Mouse (Mus musculus): ENCODE measurements around the gene Gm11985. TPM values are rescaled to one million over a fixed set of nuclear protein-coding genes. Genes with fewer than 3 reads are reported as not detected.

The Gm11985 gene
- polyA plus RNA-seq, 1 experiment = 0.10 TPM

GRCm38 (mm10) chr11:7214342-7214660 is 25.9 kb upstream of the Gm11985 start:
- Histone ChIP-seq H3K4me1 (ENCODE audit: control insufficient read depth, insufficient read depth, low read length) (peaks cover 9% of the 10 kb centered on the region), H3K27me3 (ENCODE audit: control insufficient read depth, insufficient read depth, low read length) (no peaks in the 10 kb centered on the region), H3K36me3 (ENCODE audit: control insufficient read depth, insufficient read depth, low read length) (no peaks in the 10 kb centered on the region), H3K4me3 (ENCODE audit: control insufficient read depth, low read depth, low read length) (peak overlapping the region; percentile 82; the same call in 1 of the 2 replicates), H3K27ac (ENCODE audit: control insufficient read depth, insufficient read depth, low read depth, low read length) (no peak overlapping the region)
- no peak for TF ChIP-seq CTCF (IDR thresholded peaks at IDR 0.05; ENCODE audit: control insufficient read depth, insufficient read depth, insufficient replicate concordance, low read depth, low read length)
- no peak for TF ChIP-seq POLR2A (IDR thresholded peaks at IDR 0.05; ENCODE audit: control insufficient read depth, low read depth, low read length)

- no peaks in the 10 kb centered on the region for H3K36me3 ChIP-seq (ENCODE audit: control insufficient read depth, insufficient read depth, low read length)
- H3K4me3 ChIP-seq (ENCODE audit: control insufficient read depth, low read depth, low read length) = peak within 1 kb of the TSS; percentile 82
- no peak within 1 kb of the TSS for H3K27ac ChIP-seq (ENCODE audit: control insufficient read depth, insufficient read depth, low read depth, low read length)
- H3K4me1 ChIP-seq (ENCODE audit: control insufficient read depth, insufficient read depth, low read length) = peaks cover 9% of the 10 kb centered on the region
- no peak for TF ChIP-seq POLR2A (IDR thresholded peaks at IDR 0.05; ENCODE audit: control insufficient read depth, low read depth, low read length)
- TF ChIP-seq CTCF (IDR thresholded peaks at IDR 0.05; ENCODE audit: control insufficient read depth, insufficient read depth, insufficient replicate concordance, low read depth, low read length) = no peak
- H3K27me3 ChIP-seq (ENCODE audit: control insufficient read depth, insufficient read depth, low read length) = no peaks in the 10 kb centered on the region
Observed at GRCm38 (mm10) chr11:7213501-7214341, 25.4 kb upstream of the Gm11985 start, which contains the start of gene Igfbp3. Gene Igfbp3 (minus strand): TSS chr11:7213923.

- no peak overlapping the region for H3K27ac ChIP-seq (ENCODE audit: control insufficient read depth, insufficient read depth, low read depth, low read length)
- H3K4me3 ChIP-seq (ENCODE audit: control insufficient read depth, low read depth, low read length) = peak overlapping the region; percentile 82
- no peaks in the 10 kb centered on the region for H3K27me3 ChIP-seq (ENCODE audit: control insufficient read depth, insufficient read depth, low read length)
- H3K4me1 ChIP-seq (ENCODE audit: control insufficient read depth, insufficient read depth, low read length) = peaks cover 9% of the 10 kb centered on the region
- TF ChIP-seq POLR2A (IDR thresholded peaks at IDR 0.05; ENCODE audit: control insufficient read depth, low read depth, low read length) (no peak), CTCF (IDR thresholded peaks at IDR 0.05; ENCODE audit: control insufficient read depth, insufficient read depth, insufficient replicate concordance, low read depth, low read length) (no peak)
- no peaks in the 10 kb centered on the region for H3K36me3 ChIP-seq (ENCODE audit: control insufficient read depth, insufficient read depth, low read length)
Observed at GRCm38 (mm10) chr11:7213161-7213500, 24.8 kb upstream of the Gm11985 start.

- Histone ChIP-seq H3K27ac (ENCODE audit: control insufficient read depth, insufficient read depth, low read depth, low read length) (no peak overlapping the region), H3K27me3 (ENCODE audit: control insufficient read depth, insufficient read depth, low read length) (no peaks in the 10 kb centered on the region), H3K36me3 (ENCODE audit: control insufficient read depth, insufficient read depth, low read length) (no peaks in the 10 kb centered on the region), H3K4me3 (ENCODE audit: control insufficient read depth, low read depth, low read length) (no peak overlapping the region), H3K4me1 (ENCODE audit: control insufficient read depth, insufficient read depth, low read length) (peaks cover 9% of the 10 kb centered on the region)
- TF ChIP-seq POLR2A (IDR thresholded peaks at IDR 0.05; ENCODE audit: control insufficient read depth, low read depth, low read length) (no peak), CTCF (IDR thresholded peaks at IDR 0.05; ENCODE audit: control insufficient read depth, insufficient read depth, insufficient replicate concordance, low read depth, low read length) (no peak)
Observed at GRCm38 (mm10) chr11:7212126-7212798, 23.9 kb upstream of the Gm11985 start.

GRCm38 (mm10) chr11:7211211-7211610 is 22.8 kb upstream of the Gm11985 start:
- H3K27me3 ChIP-seq (ENCODE audit: control insufficient read depth, insufficient read depth, low read length) = no peaks in the 10 kb centered on the region
- H3K36me3 ChIP-seq (ENCODE audit: control insufficient read depth, insufficient read depth, low read length) = no peaks in the 10 kb centered on the region
- no peak overlapping the region for H3K27ac ChIP-seq (ENCODE audit: control insufficient read depth, insufficient read depth, low read depth, low read length)
- TF ChIP-seq POLR2A (IDR thresholded peaks at IDR 0.05; ENCODE audit: control insufficient read depth, low read depth, low read length) (no peak), CTCF (IDR thresholded peaks at IDR 0.05; ENCODE audit: control insufficient read depth, insufficient read depth, insufficient replicate concordance, low read depth, low read length) (no peak)
- peaks cover 9% of the 10 kb centered on the region for H3K4me1 ChIP-seq (ENCODE audit: control insufficient read depth, insufficient read depth, low read length)
- no peak overlapping the region for H3K4me3 ChIP-seq (ENCODE audit: control insufficient read depth, low read depth, low read length)

- H3K36me3 ChIP-seq (ENCODE audit: control insufficient read depth, insufficient read depth, low read length) = no peaks in the 10 kb centered on the region
- no peak overlapping the region for H3K27ac ChIP-seq (ENCODE audit: control insufficient read depth, insufficient read depth, low read depth, low read length)
- no peak for TF ChIP-seq POLR2A (IDR thresholded peaks at IDR 0.05; ENCODE audit: control insufficient read depth, low read depth, low read length)
- TF ChIP-seq CTCF (IDR thresholded peaks at IDR 0.05; ENCODE audit: control insufficient read depth, insufficient read depth, insufficient replicate concordance, low read depth, low read length) = peak; percentile 93
- H3K27me3 ChIP-seq (ENCODE audit: control insufficient read depth, insufficient read depth, low read length) = no peaks in the 10 kb centered on the region
- peaks cover 9% of the 10 kb centered on the region for H3K4me1 ChIP-seq (ENCODE audit: control insufficient read depth, insufficient read depth, low read length)
- no peak overlapping the region for H3K4me3 ChIP-seq (ENCODE audit: control insufficient read depth, low read depth, low read length)
Observed at GRCm38 (mm10) chr11:7210343-7210742, 22.0 kb upstream of the Gm11985 start.

GRCm38 (mm10) chr11:7203846-7204245 is 15.5 kb upstream of the Gm11985 start:
- no peak for TF ChIP-seq CTCF (IDR thresholded peaks at IDR 0.05; ENCODE audit: control insufficient read depth, insufficient read depth, insufficient replicate concordance, low read depth, low read length)
- no peak for TF ChIP-seq POLR2A (IDR thresholded peaks at IDR 0.05; ENCODE audit: control insufficient read depth, low read depth, low read length)
- H3K36me3 ChIP-seq (ENCODE audit: control insufficient read depth, insufficient read depth, low read length) = no peaks in the 10 kb centered on the region
- no peak overlapping the region for H3K4me3 ChIP-seq (ENCODE audit: control insufficient read depth, low read depth, low read length)
- H3K27me3 ChIP-seq (ENCODE audit: control insufficient read depth, insufficient read depth, low read length) = no peaks in the 10 kb centered on the region
- H3K4me1 ChIP-seq (ENCODE audit: control insufficient read depth, insufficient read depth, low read length) = no peaks in the 10 kb centered on the region
- no peak overlapping the region for H3K27ac ChIP-seq (ENCODE audit: control insufficient read depth, insufficient read depth, low read depth, low read length)
